30 mouse cellular contexts compared by ENCODE assay signal in genomic region chr7:135529068-135529467, GRCm38 (mm10). TPM values are rescaled to one million over a fixed set of nuclear protein-coding genes. Genes with fewer than 3 reads are reported as not detected.
"Had no signal": no experiment of that assay in that cellular context is flagged by ENCODE, and none has a peak within 500 bp of the region (broad histone marks: within the 10 kb centered on the region; RNA-seq: fewer than 3 reads in every experiment).

No protein-coding gene starts in this region.

- H3K27ac ChIP-seq: heart, adult 2 months; heart, embryonic 10.5 days; hindbrain, embryonic 10.5 days; hindbrain, embryonic 12.5 days; hindbrain, embryonic 14.5 days; layer of hippocampus, adult 2 months; left cerebral cortex, adult 2 months; limb, embryonic 13.5 days; limb, embryonic 15.5 days; liver, embryonic 12.5 days; liver, embryonic 14.5 days had no signal

- H3K9ac ChIP-seq: heart, embryonic 12.5 days; hindbrain, embryonic 12.5 days; hindbrain, embryonic 14.5 days; limb, embryonic 13.5 days; limb, embryonic 15.5 days; liver, embryonic 12.5 days; liver, embryonic 14.5 days had no signal

- H3K9me3 ChIP-seq: heart, embryonic 10.5 days; heart, embryonic 12.5 days; hindbrain, embryonic 10.5 days; hindbrain, embryonic 12.5 days; limb, embryonic 13.5 days; limb, embryonic 15.5 days; liver, embryonic 12.5 days had no signal

- DNase-seq: gastrocnemius, postnatal 14 days; gastrocnemius, postnatal 36 days; heart, adult 2 months; heart, postnatal 10 days; heart, postnatal 4 days; kidney, postnatal 4 days; left cerebral cortex, postnatal 4 days had no signal

- H3K27me3 ChIP-seq: heart, embryonic 12.5 days; hindbrain, embryonic 12.5 days; limb, embryonic 13.5 days; limb, embryonic 15.5 days; liver, embryonic 12.5 days had no signal

- H3K36me3 ChIP-seq: heart, embryonic 10.5 days; heart, embryonic 12.5 days; hindbrain, embryonic 10.5 days; hindbrain, embryonic 12.5 days; limb, embryonic 13.5 days; limb, embryonic 15.5 days; liver, embryonic 12.5 days had no signal

- H3K4me2 ChIP-seq: heart, embryonic 12.5 days; hindbrain, embryonic 12.5 days; hindbrain, embryonic 14.5 days; limb, embryonic 13.5 days; limb, embryonic 15.5 days; liver, embryonic 12.5 days had no signal

- ATAC-seq: hindbrain, embryonic 16.5 days; inflammation-experienced regulatory T-cells, adult 6 months; liver, embryonic 12.5 days had no signal

- H3K4me3 ChIP-seq: heart, adult 2 months; heart, embryonic 10.5 days; heart, embryonic 12.5 days; hindbrain, embryonic 10.5 days; hindbrain, embryonic 12.5 days; layer of hippocampus, adult 2 months; left cerebral cortex, adult 2 months; limb, embryonic 13.5 days; limb, embryonic 15.5 days; liver, embryonic 12.5 days had no signal

- H3K4me1 ChIP-seq: heart, embryonic 10.5 days; heart, embryonic 12.5 days; hindbrain, embryonic 10.5 days; hindbrain, embryonic 12.5 days; limb, embryonic 15.5 days; liver, embryonic 12.5 days had no signal

RNA-seq across cellular contexts. Expression of gene Clrn3, which starts 0.6 kb away (rescaled TPM):
- total RNA-seq: gastrocnemius, adult 18-20 months; gastrocnemius, adult 8-10 months; gastrocnemius, postnatal 14 days; gastrocnemius, postnatal 36 days; heart, adult 2 months; heart, postnatal 10 days; heart, postnatal 25 days; heart, postnatal 4 days; layer of hippocampus, adult 2 months; layer of hippocampus, postnatal 10 days; layer of hippocampus, postnatal 25 days; left cerebral cortex, adult 2 months; left cerebral cortex, postnatal 10 days; left cerebral cortex, postnatal 25 days; left cerebral cortex, postnatal 4 days; liver, adult 2 months had no signal
- polyA plus RNA-seq: heart, adult 2 months; heart, embryonic 10.5 days; heart, embryonic 12.5 days; heart, embryonic 14.5 days; hindbrain, embryonic 10.5 days; hindbrain, embryonic 12.5 days; hindbrain, embryonic 14.5 days; hindbrain, embryonic 16.5 days; inflammation-experienced regulatory T-cells, adult 6 months; limb, embryonic 11.5 days; limb, embryonic 13.5 days; limb, embryonic 15.5 days; liver, embryonic 12.5 days; liver, embryonic 14.5 days had no signal
